Mouse (Mus musculus) liver, embryonic 13.5 days (tissue): ENCODE measurements around the gene Fgfr4. TPM values are rescaled to one million over a fixed set of nuclear protein-coding genes. Genes with fewer than 3 reads are reported as not detected.

Experiments used
- ATAC-seq: fragments of 200-750 bp; cut with Nextera tagmentation; 2 replicates; pipeline ENCODE4 v1.8.0; 2017; ENCODE audit warnings: low read depth, mild to moderate bottlenecking, moderate number of reproducible peaks, moderate library complexity
- DNase-seq: peaks from one replicate; pipeline ENCODE4 v3.0.0; 2022
- H3K27ac ChIP-seq: fragments of 300-500 bp; sonication (generic); 2 replicates; pipeline ENCODE4 v1.5.1; 2015; ENCODE audit warnings: moderate library complexity, mild to moderate bottlenecking, inconsistent platforms
- H3K27me3 ChIP-seq: fragments of 300-500 bp; sonication (generic); 2 replicates; pipeline ENCODE4 v1.6.1; 2015; ENCODE audit warnings: mild to moderate bottlenecking, inconsistent platforms
- H3K36me3 ChIP-seq: fragments of 300-500 bp; sonication (generic); 2 replicates; pipeline ENCODE4 v1.6.1; 2015; ENCODE audit warnings: mild to moderate bottlenecking, inconsistent platforms
- H3K4me1 ChIP-seq: fragments of 300-500 bp; sonication (generic); replicated peaks from 2 replicates; pipeline ENCODE4 v1.6.1; 2015; ENCODE audit warnings: inconsistent platforms
- H3K4me2 ChIP-seq: fragments of 300-500 bp; sonication (generic); 2 replicates; pipeline ENCODE4 v1.6.1; 2015; ENCODE audit warnings: inconsistent platforms, mild to moderate bottlenecking, moderate library complexity
- H3K4me3 ChIP-seq: fragments of 300-500 bp; sonication (generic); replicated peaks from 2 replicates; pipeline ENCODE4 v1.5.1; 2015; ENCODE audit warnings: mild to moderate bottlenecking, inconsistent platforms
- H3K9ac ChIP-seq: fragments of 300-500 bp; sonication (generic); 2 replicates; pipeline ENCODE4 v1.6.1; 2015; ENCODE audit warnings: mild to moderate bottlenecking, inconsistent platforms
- H3K9me3 ChIP-seq: fragments of 300-500 bp; sonication (generic); replicated peaks from 2 replicates; pipeline ENCODE4 v1.6.1; 2016; ENCODE audit warnings: inconsistent platforms
- WGBS: fragments of 180-500 bp; shearing (Covaris S2); methylation state at CpG from one replicate; pipeline ENCODE4 v1.1.7; 2015; ENCODE audit not compliant: insufficient replicate concordance; 5-methylcytosine and 5-hydroxymethylcytosine counted together
- polyA plus RNA-seq: library from polyadenylated mRNA; unstranded; fragments of >200 nt; fragmentation: Nextera tagmentation; extraction: Ambion mirVana; gene quantifications from 2 replicates; pipeline ENCODE4 v1.2.1, GENCODE M21; 2015

Gene Fgfr4
- polyA plus RNA-seq, 1 experiment from 2014 or later: 4.2 TPM

DNA sequence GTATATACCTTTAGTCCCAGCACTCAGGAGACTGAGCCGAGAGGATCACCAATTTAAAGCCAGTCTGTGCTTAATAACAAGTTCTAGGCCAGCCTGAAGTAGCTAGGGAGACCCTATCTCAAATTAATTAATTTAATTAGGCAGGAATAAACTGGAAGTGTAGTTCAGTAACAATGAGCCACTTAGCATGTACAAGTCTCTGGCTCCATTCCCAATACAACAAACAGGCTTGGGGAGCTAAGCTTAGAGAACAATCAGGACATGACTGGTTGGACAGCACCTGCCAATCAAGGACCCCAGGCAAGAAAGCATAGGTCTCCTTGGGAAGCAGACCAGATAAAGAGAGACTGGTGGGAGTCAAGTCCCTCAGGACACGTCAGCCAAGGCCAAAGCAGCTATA lies 12.2 kb upstream of the Fgfr4 start:
- peaks cover 5% of the 10 kb centered on the region for H3K4me1 ChIP-seq
- no peaks in the 10 kb centered on the region for H3K36me3 ChIP-seq
- H3K27ac ChIP-seq: no peak overlapping the region
- H3K4me2 ChIP-seq: no peak overlapping the region
- H3K9ac ChIP-seq: no peak overlapping the region
- H3K27me3 ChIP-seq: no peaks in the 10 kb centered on the region
- DNase-seq (no peak), ATAC-seq (no peak)
- no peak overlapping the region for H3K4me3 ChIP-seq
- H3K9me3 ChIP-seq: no peaks in the 10 kb centered on the region
- WGBS: 61% methylated on average over 2 of the region's 2 CpGs

DNA sequence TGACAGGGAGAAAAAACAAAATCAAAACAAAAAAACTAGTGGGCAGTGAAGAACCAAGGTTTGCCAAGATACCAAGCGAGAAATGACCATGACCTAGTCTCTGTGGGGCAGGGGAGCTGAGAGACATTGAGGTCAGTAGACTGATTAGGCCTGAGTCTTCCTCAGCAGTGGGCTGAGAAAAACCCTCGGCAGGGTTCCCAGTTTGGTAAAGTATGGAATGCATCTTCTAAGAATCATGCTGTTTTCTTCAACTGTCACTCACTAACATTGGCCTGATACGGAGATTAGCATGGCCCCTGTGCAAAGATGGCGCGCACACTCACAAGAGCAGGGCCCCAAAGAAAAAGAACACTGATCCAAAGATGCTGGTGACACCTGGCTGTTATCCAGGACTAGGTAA lies 1.5 kb downstream of the Fgfr4 start:
- Histone ChIP-seq H3K27ac (no peak overlapping the region), H3K4me2 (peak overlapping the region; percentile 50), H3K27me3 (peaks cover 65% of the 10 kb centered on the region), H3K9me3 (no peaks in the 10 kb centered on the region), H3K9ac (no peak overlapping the region), H3K4me3 (peak overlapping the region; percentile 53), H3K4me1 (peaks cover 7% of the 10 kb centered on the region), H3K36me3 (peaks cover 2% of the 10 kb centered on the region; the same call in 1 of the 2 replicates)
- ATAC-seq: no peak
- 71% methylated on average over 5 of the region's 5 CpGs for WGBS
- DNase-seq: no peak

DNA sequence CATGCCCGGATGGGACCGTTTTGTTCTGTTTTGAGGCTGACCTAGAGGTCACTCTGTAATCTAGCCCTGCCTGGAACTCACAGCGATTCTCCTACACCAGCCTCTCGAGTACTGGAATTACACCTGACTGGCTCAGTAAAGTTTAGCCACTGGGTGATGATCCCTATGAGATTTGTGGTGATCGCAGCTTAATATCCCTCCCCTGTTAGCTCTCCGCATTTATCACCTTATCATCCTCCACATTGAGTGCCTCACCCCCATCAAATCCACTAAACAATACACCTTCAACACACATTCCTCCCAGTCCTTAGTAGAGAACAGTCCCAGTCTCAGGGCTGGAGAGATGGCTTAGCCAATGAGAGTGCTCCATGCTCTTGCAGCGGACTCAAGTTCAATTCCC lies 9.9 kb downstream of the Fgfr4 start:
- no peak overlapping the region for H3K4me3 ChIP-seq
- H3K36me3 ChIP-seq: 0 out of 2 replicates have a peak, but pooled peaks cover 3% of the 10 kb centered on the region
- DNase-seq (no peak), ATAC-seq (no peak)
- no peaks in the 10 kb centered on the region for H3K27me3 ChIP-seq
- no peaks in the 10 kb centered on the region for H3K4me1 ChIP-seq
- H3K4me2 ChIP-seq: no peak overlapping the region
- H3K27ac ChIP-seq: no peak overlapping the region
- no peak overlapping the region for H3K9ac ChIP-seq
- 56% methylated on average over 7 of the region's 7 CpGs for WGBS
- no peaks in the 10 kb centered on the region for H3K9me3 ChIP-seq

DNA sequence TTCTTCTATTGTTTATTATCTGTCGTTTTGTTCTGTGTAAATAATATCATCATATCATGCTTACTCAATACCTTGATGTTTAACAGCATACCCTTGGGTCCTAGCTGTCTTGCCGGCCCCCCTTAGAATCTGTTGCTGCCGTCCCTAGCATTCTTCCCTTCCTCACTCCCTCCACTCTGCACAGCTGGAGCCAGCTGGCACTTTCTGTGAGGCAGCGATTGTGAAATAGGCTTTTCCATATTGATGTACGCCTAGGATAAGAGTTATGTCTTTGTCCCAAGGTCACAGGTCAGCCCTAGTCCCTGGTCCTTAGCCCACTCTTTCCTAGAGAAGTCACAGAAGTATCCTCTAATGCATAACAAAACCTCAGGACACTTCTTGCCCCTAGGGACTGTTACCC lies 11.1 kb downstream of the Fgfr4 start:
- Histone ChIP-seq H3K4me3 (no peak overlapping the region), H3K27me3 (no peaks in the 10 kb centered on the region), H3K9ac (no peak overlapping the region), H3K27ac (no peak overlapping the region), H3K36me3 (0 out of 2 replicates have a peak, but pooled peaks cover 3% of the 10 kb centered on the region), H3K4me2 (no peak overlapping the region), H3K9me3 (no peaks in the 10 kb centered on the region), H3K4me1 (no peaks in the 10 kb centered on the region)
- DNase-seq: no peak
- ATAC-seq: no peak
- 60% methylated on average over 5 of the region's 5 CpGs for WGBS

DNA sequence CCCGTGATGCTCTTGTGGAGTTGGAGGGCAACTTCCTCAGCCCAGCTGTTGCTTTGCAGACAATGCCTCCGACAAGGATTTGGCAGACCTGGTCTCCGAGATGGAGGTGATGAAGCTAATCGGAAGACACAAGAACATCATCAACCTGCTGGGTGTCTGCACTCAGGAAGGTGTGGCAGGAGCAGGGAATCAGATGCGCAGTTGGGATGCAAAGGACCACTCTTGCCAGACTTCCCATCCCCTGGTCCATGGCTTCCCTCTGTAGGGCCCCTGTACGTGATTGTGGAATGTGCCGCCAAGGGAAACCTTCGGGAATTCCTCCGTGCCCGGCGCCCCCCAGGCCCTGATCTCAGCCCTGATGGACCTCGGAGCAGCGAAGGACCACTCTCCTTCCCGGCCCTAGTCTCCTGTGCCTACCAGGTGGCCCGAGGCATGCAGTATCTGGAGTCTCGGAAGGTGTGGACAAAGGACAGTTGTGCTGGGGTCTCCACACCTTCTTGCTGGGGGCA lies 13.4 kb downstream of the Fgfr4 start:
- Histone ChIP-seq H3K9ac (no peak overlapping the region), H3K9me3 (no peaks in the 10 kb centered on the region), H3K27ac (no peak overlapping the region), H3K4me2 (no peak overlapping the region), H3K4me3 (no peak overlapping the region), H3K27me3 (no peaks in the 10 kb centered on the region), H3K4me1 (no peaks in the 10 kb centered on the region), H3K36me3 (no peaks in the 10 kb centered on the region)
- DNase-seq (no peak), ATAC-seq (no peak)
- WGBS: 80% methylated on average over 16 of the region's 16 CpGs

DNA sequence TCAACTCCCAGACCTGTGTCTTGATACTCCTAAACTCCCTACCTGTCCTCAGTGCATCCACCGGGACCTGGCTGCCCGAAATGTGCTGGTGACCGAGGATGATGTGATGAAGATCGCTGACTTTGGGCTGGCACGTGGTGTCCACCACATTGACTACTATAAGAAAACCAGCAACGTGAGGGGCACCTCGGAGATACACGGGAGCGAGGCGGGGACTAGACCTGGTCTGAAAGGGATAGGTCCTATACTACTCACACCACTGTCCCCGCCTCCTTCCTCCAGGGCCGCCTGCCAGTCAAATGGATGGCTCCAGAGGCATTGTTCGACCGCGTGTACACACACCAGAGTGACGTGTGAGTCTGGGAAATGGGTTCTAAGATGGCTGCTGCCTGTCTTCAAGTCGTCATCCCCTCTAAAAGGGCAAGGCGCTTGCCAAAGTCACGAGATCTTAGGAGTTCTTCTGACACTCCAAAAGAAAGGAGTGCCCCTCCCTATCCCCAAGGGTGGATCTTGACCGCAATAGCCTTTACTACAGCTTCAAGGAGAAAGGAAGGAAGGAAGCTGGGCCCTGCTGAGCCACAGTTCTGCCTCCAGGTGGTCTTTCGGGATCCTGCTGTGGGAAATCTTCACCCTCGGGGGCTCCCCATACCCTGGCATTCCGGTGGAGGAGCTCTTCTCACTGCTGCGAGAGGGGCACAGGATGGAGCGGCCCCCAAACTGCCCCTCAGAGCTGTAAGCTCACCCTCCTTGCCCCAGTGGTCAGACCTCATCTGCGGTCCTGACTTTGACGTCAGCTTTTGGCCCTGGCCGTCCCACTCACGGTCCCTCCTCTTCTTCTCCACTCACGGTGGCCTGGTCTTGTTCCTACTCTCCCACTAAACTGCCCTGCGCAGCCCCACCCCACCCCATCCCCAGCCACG lies 14.6 kb downstream of the Fgfr4 start:
- no peak overlapping the region for H3K9ac ChIP-seq
- peaks cover 7% of the 10 kb centered on the region for H3K4me1 ChIP-seq
- H3K4me2 ChIP-seq: no peak overlapping the region
- no peak for ATAC-seq
- no peak overlapping the region for H3K4me3 ChIP-seq
- H3K9me3 ChIP-seq: no peaks in the 10 kb centered on the region
- H3K27me3 ChIP-seq: no peaks in the 10 kb centered on the region
- 70% methylated on average over 32 of the region's 32 CpGs for WGBS
- H3K27ac ChIP-seq: no peak overlapping the region
- no peaks in the 10 kb centered on the region for H3K36me3 ChIP-seq
- DNase-seq: no peak

DNA sequence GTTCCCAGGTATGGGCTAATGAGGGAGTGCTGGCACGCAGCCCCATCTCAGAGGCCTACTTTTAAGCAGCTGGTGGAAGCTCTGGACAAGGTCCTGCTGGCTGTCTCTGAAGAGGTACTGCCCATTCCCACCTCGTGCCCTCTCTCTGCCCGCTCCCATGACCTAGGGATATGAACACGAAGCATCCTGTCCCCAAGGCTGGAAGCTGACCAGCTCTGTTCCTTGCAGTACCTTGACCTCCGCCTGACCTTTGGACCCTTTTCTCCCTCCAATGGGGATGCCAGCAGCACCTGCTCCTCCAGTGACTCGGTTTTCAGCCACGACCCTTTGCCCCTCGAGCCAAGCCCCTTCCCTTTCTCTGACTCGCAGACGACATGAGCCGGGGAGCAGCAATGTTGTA lies 15.4 kb downstream of the Fgfr4 start:
- Histone ChIP-seq H3K4me1 (peaks cover 12% of the 10 kb centered on the region), H3K9me3 (no peaks in the 10 kb centered on the region), H3K36me3 (no peaks in the 10 kb centered on the region), H3K4me3 (no peak overlapping the region), H3K4me2 (no peak overlapping the region), H3K27ac (no peak overlapping the region), H3K27me3 (peaks cover 4% of the 10 kb centered on the region; the same call in 1 of the 2 replicates), H3K9ac (no peak overlapping the region)
- 75% methylated on average over 11 of the region's 11 CpGs for WGBS
- no peak for DNase-seq
- no peak for ATAC-seq

DNA sequence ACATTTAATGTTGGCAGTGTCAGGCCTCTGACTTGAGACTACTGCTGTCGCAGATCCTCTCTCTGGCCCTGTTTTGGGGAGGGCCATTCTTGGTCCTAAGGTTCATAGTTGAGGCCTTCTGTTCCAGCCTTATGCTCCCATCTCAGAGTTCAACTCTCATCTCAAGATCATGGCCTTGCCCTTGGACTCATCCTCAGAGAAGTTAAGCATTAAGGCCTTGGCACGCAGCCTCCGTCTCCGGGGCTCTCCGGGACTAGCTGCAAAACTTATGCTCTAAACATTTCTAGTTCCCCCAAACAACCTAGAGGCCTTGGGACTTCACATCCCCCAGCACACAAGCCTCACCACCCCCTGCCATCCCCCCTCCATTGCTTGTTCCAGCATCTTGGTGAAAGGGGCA lies 15.8 kb downstream of the Fgfr4 start:
- Histone ChIP-seq H3K4me2 (no peak overlapping the region), H3K4me1 (peaks cover 12% of the 10 kb centered on the region), H3K27ac (no peak overlapping the region), H3K9me3 (no peaks in the 10 kb centered on the region), H3K9ac (no peak overlapping the region), H3K36me3 (no peaks in the 10 kb centered on the region), H3K27me3 (peaks cover 4% of the 10 kb centered on the region; the same call in 1 of the 2 replicates), H3K4me3 (no peak overlapping the region)
- DNase-seq (no peak), ATAC-seq (no peak)
- 88% methylated on average over 5 of the region's 5 CpGs for WGBS

DNA sequence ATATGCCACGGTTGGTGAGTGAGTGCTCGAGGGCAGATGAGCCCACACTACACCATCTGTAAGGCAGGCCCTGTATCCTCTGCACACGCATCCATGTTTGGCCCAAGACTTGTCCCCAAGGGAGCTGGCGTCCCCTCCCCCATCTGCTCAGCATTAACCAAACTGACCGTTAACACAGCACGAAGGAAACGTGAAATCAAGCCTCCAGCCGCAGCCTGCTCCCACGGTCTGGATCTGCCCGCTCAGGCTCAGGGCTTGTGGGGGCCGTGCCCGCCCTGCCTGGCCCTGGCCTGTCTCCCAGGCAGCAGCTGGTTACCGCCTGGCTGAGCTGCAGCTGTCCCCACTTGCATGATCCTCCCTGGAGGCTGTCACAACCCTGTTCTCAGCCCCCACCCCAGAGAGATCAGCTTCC lies 16.5 kb downstream of the Fgfr4 start:
- H3K4me1 ChIP-seq: peaks cover 12% of the 10 kb centered on the region
- no peaks in the 10 kb centered on the region for H3K36me3 ChIP-seq
- no peaks in the 10 kb centered on the region for H3K9me3 ChIP-seq
- H3K4me3 ChIP-seq: no peak overlapping the region
- ATAC-seq: no peak
- H3K4me2 ChIP-seq: no peak overlapping the region
- no peak overlapping the region for H3K27ac ChIP-seq
- H3K9ac ChIP-seq: no peak overlapping the region
- H3K27me3 ChIP-seq: peaks cover 4% of the 10 kb centered on the region; the same call in 1 of the 2 replicates
- no peak for DNase-seq
- 77% methylated on average over 13 of the region's 13 CpGs for WGBS

DNA sequence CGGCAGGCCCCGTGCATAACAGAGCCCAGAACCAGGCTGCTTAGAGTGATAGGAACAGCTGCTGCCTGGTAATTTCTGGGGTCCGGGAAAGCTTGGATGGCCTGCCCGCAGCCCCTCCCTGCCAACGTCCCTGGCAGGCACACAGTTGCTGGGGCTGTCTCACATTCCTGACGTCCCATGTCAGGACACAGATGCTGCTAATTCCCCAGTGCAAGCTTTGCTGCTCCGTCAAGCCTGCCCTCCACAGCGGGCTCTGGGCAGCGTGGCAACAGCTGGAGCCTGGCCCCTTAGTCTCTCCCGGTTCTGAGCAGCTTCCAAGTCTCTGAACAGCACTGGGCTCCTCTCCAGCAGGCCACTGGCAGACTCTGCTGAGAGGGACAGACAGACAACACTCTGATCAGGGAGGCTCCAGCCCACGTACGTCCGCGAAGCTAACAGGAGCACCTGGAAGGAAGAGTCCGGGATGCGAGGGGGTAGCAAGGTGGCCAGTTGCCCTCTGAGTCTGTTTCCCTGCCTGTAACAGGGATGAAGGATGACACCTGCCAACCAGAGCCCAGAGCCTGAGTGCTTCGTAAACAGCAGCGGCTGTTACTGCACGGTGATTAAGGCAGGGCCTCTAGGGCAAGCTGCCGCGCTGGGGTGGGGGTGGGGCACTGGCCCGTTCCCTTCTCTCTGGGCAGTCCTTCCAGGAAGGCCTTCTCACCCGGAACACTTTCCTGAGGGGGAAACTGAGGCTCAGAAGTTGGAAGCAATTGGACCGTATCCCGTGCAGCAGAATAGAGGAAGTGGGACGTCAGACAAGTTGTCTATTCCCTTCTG lies 19.3 kb downstream of the Fgfr4 start:
- Histone ChIP-seq H3K4me1 (peaks cover 12% of the 10 kb centered on the region), H3K36me3 (no peaks in the 10 kb centered on the region), H3K27ac (no peak overlapping the region), H3K27me3 (peaks cover 4% of the 10 kb centered on the region; the same call in 1 of the 2 replicates), H3K4me3 (no peak overlapping the region), H3K4me2 (peak overlapping the region; percentile 44), H3K9ac (peak overlapping the region; percentile 22; the same call in 1 of the 2 replicates), H3K9me3 (no peaks in the 10 kb centered on the region)
- no peak for ATAC-seq
- DNase-seq: no peak
- 35% methylated on average over 26 of the region's 26 CpGs for WGBS

DNA sequence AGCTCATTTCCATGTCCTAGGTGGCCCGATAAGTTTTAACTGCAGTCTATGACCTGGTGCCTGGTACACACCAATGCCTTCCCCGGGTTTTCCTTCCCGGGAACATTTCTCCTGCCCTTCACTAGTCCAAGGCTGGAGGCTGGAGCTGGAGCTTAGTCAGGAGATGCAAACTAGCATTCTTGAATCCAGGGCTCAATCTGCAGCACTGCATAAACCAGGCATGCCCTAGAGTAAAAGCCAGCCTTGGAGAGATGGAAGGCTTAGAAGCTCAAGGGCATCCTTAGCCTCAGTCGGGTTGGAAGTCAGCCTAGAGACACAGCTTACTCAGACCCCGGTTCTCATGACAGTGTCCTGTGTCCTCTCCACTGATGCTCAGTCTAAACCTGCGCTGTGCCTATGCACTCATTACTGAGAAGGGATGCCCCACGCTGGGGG lies 19.9 kb downstream of the Fgfr4 start:
- Histone ChIP-seq H3K27ac (no peak overlapping the region), H3K36me3 (no peaks in the 10 kb centered on the region), H3K9ac (no peak overlapping the region), H3K4me3 (no peak overlapping the region), H3K4me1 (peaks cover 12% of the 10 kb centered on the region), H3K27me3 (peaks cover 4% of the 10 kb centered on the region; the same call in 1 of the 2 replicates), H3K4me2 (peak overlapping the region; percentile 44), H3K9me3 (no peaks in the 10 kb centered on the region)
- ATAC-seq: no peak
- no peak for DNase-seq
- 41% methylated on average over 7 of the region's 7 CpGs for WGBS
